Mouse (Mus musculus) lung, postnatal 0 days (tissue): ENCODE data around the gene Nmnat2. TPM values are rescaled to one million over a fixed set of nuclear protein-coding genes. Genes with fewer than 3 reads are reported as not detected.
A peak's percentile ranks its signal among the peaks of the same experiment; 100 is the strongest.

Experiments used
- ATAC-seq: fragments of 200-750 bp; cut with Nextera tagmentation; 2 replicates; pipeline ENCODE4 v1.8.0; 2017; ENCODE audit warnings: moderate library complexity
- DNase-seq: peaks from one replicate; pipeline ENCODE4 v3.0.0-alpha.2; 2016; ENCODE audit warnings: low spot score
- H3K27ac ChIP-seq: fragments of 300-500 bp; sonication (generic); 2 replicates; pipeline ENCODE4 v1.5.1; 2014; ENCODE audit warnings: antibody characterized with exemption, mild to moderate bottlenecking, low read length, mixed read lengths
- H3K27me3 ChIP-seq: fragments of 300-500 bp; sonication (generic); replicated peaks from 2 replicates; pipeline ENCODE4 v1.6.1; 2014; ENCODE audit warnings: low read length, mixed read lengths; ENCODE audit not compliant: insufficient read depth
- H3K36me3 ChIP-seq: fragments of 300-500 bp; sonication (generic); 2 replicates; pipeline ENCODE4 v1.6.1; 2014; ENCODE audit warnings: low read length, mixed read lengths; ENCODE audit not compliant: insufficient read depth
- H3K4me1 ChIP-seq: fragments of 300-500 bp; sonication (generic); 2 replicates; pipeline ENCODE4 v1.6.1; 2014; ENCODE audit warnings: antibody characterized with exemption, low read depth, low read length, mixed read lengths; ENCODE audit not compliant: insufficient read depth
- H3K4me2 ChIP-seq: fragments of 300-500 bp; sonication (generic); replicated peaks from 2 replicates; pipeline ENCODE4 v1.6.1; 2014; ENCODE audit warnings: low read depth, mild to moderate bottlenecking, low read length, moderate library complexity, mixed read lengths
- H3K4me3 ChIP-seq: fragments of 300-500 bp; sonication (generic); 2 replicates; pipeline ENCODE4 v1.5.1; 2014; ENCODE audit warnings: low read depth, low read length
- H3K9ac ChIP-seq: fragments of 300-500 bp; sonication (generic); replicated peaks from 2 replicates; pipeline ENCODE4 v1.6.1; 2014; ENCODE audit warnings: low read depth, mild to moderate bottlenecking
- H3K9me3 ChIP-seq: fragments of 300-500 bp; sonication (generic); 2 replicates; pipeline ENCODE4 v1.6.1; 2016; ENCODE audit warnings: low read length, mixed read lengths
- CTCF ChIP-seq: IDR thresholded peaks from 2 replicates; pipeline ENCODE4 v1.5.1; 2016; ENCODE audit warnings: antibody characterized with exemption, mild to moderate bottlenecking
- EP300 ChIP-seq: IDR thresholded peaks from 2 replicates; pipeline ENCODE4 v1.6.1; 2016; ENCODE audit warnings: antibody characterized with exemption, mild to moderate bottlenecking, control low read depth
- WGBS: fragments of 180-500 bp; shearing (Covaris S2); extraction: QIAGEN DNeasy Blood & Tissue Kit; methylation state at CpG from one replicate; pipeline ENCODE4 v1.1.7; 2014; 5-methylcytosine and 5-hydroxymethylcytosine counted together
- polyA plus RNA-seq: library from polyadenylated mRNA; unstranded; fragments of >200 nt; fragmentation: Nextera tagmentation; extraction: Ambion mirVana; gene quantifications from 2 replicates; pipeline ENCODE4 v1.2.1, GENCODE M21; 2015

The Nmnat2 gene
- polyA plus RNA-seq, 1 experiment from 2014 or later, result 4.8 TPM

DNA sequence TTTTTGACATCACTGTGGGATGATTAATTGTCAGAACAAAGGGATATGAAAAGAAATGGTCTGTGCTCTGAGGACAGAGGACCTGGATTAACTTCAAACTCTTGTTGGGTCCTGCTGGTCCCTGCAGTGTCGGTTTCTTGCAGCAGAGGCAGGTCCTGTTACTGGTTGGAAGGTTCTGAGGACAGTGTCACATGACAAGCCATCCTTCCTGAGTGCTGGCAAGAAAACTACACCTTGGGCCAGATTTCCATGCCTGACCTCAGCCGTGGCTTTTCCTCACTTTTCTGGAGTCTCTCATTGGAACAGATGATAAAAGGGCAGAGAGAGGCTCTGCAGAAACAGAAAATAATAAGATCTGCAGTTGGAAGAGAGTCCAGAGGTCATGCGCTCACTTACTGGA, 20.4 kb downstream of the Nmnat2 start:
- no peak for ATAC-seq
- no peak for DNase-seq
- TF ChIP-seq EP300 (no peak), CTCF (no peak)
- 63% methylated on average over 3 of the region's 3 CpGs for WGBS
- Histone ChIP-seq H3K4me1 (no peaks in the 10 kb centered on the region), H3K36me3 (no peaks in the 10 kb centered on the region), H3K9me3 (no peaks in the 10 kb centered on the region), H3K4me3 (no peak overlapping the region), H3K9ac (no peak overlapping the region), H3K27ac (no peak overlapping the region), H3K4me2 (no peak overlapping the region), H3K27me3 (no peaks in the 10 kb centered on the region)

DNA sequence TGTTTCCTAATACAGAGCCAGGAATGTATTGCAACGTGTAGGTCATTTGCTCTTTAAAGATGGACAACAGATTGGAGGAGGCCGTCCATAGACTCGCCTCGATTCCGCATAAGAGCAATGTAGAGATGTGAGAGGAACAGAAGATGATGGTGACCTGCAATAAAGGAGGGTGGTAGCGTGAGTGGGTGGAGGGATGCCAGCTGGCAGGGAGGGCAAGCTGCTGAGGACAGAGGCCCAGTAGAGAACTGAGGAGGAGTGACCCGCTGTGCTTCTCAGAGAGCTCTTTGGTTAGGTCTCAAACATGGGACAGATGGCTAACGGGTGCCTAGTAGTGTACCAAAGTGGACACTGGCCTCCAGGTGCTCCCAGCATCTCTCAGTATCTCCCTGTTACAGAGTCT, 23.9 kb downstream of the Nmnat2 start:
- Histone ChIP-seq H3K27ac (no peak overlapping the region), H3K9me3 (no peaks in the 10 kb centered on the region), H3K4me1 (no peaks in the 10 kb centered on the region), H3K36me3 (no peaks in the 10 kb centered on the region), H3K4me3 (no peak overlapping the region), H3K4me2 (no peak overlapping the region), H3K27me3 (no peaks in the 10 kb centered on the region), H3K9ac (no peak overlapping the region)
- ATAC-seq (no peak), DNase-seq (no peak)
- no peak for TF ChIP-seq EP300
- TF ChIP-seq CTCF, result no peak
- 88% methylated on average over 8 of the region's 8 CpGs for WGBS

DNA sequence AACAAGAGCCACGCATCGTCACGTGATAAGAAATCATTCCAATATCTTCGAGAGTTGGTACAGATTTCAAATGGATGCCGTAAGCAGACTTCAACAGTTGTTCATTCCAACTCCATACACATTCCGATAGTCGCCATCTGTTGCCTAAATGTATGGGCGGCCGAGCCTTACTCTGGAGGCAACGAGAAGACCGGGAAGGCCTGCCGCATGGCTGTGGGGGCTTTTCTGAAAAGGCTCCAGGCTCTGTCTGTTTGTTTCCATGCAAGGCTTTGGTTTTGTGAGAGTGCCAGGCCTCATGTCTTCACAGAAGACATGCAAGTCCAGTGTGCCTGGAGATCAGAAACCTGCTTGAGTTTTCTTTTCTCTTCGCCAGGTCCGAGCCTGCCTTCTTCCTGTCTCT, 28.6 kb downstream of the Nmnat2 start:
- TF ChIP-seq EP300 (no peak), CTCF (no peak)
- Histone ChIP-seq H3K9ac (no peak overlapping the region), H3K9me3 (no peaks in the 10 kb centered on the region), H3K4me3 (no peak overlapping the region), H3K27me3 (no peaks in the 10 kb centered on the region), H3K36me3 (no peaks in the 10 kb centered on the region), H3K4me2 (no peak overlapping the region), H3K27ac (no peak overlapping the region), H3K4me1 (no peaks in the 10 kb centered on the region)
- ATAC-seq (no peak), DNase-seq (no peak)
- 90% methylated on average over 14 of the region's 14 CpGs for WGBS

DNA sequence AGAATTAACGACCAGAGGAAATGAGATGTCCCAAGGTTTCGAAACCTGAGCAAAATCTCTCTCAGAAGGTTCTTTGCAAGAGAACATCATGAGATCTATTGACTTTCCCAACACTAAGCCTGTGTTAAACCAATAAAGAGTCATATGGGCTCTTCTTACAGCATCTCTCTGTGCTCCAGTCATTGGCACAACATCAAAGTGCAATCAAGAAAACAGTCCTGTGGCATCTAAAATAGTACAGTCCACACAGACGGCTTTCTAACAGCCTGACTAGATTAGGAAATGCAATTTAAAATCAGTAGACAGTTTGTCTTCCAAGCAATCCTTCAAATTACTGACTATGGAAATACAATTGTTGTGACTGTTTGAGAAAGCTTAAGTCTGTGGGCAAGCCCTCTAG, 32.2 kb downstream of the Nmnat2 start:
- Histone ChIP-seq H3K27me3 (no peaks in the 10 kb centered on the region), H3K4me3 (no peak overlapping the region), H3K4me2 (no peak overlapping the region), H3K4me1 (no peaks in the 10 kb centered on the region), H3K36me3 (no peaks in the 10 kb centered on the region), H3K9ac (no peak overlapping the region), H3K27ac (no peak overlapping the region), H3K9me3 (no peaks in the 10 kb centered on the region)
- ATAC-seq, result 0 out of 2 replicates have a peak, but pooled peaks have one; percentile 35
- peak; percentile 61 for DNase-seq
- TF ChIP-seq CTCF (no peak), EP300 (0 out of 2 replicates have a peak, but pooled peaks have one; percentile 40)
- WGBS, result 43% methylated on average over 3 of the region's 3 CpGs

DNA sequence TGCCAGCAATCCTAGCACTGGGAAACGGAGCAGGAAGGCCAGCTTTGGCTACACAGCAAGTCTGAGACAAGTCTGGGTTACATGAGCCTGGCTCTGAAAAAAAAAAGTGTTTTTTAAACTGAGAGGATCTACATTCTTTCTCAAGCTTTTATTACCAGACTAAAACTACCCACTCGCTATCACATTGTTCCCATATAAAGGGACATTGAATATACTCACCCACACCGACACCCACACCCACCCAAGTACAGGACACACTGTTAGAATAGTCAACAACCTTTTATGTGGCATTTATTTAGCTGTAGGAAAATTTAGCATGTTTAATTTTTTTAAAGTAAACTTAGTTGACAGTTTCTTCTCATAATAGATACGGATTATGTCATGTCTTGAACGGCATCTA, 35.3 kb downstream of the Nmnat2 start:
- Histone ChIP-seq H3K4me1 (no peaks in the 10 kb centered on the region), H3K36me3 (no peaks in the 10 kb centered on the region), H3K27me3 (no peaks in the 10 kb centered on the region), H3K9me3 (no peaks in the 10 kb centered on the region), H3K4me3 (no peak overlapping the region), H3K4me2 (no peak overlapping the region), H3K27ac (no peak overlapping the region), H3K9ac (no peak overlapping the region)
- ATAC-seq (no peak), DNase-seq (no peak)
- WGBS, result 70% methylated on average over 5 of the region's 5 CpGs
- TF ChIP-seq CTCF, result no peak
- TF ChIP-seq EP300, result no peak

DNA sequence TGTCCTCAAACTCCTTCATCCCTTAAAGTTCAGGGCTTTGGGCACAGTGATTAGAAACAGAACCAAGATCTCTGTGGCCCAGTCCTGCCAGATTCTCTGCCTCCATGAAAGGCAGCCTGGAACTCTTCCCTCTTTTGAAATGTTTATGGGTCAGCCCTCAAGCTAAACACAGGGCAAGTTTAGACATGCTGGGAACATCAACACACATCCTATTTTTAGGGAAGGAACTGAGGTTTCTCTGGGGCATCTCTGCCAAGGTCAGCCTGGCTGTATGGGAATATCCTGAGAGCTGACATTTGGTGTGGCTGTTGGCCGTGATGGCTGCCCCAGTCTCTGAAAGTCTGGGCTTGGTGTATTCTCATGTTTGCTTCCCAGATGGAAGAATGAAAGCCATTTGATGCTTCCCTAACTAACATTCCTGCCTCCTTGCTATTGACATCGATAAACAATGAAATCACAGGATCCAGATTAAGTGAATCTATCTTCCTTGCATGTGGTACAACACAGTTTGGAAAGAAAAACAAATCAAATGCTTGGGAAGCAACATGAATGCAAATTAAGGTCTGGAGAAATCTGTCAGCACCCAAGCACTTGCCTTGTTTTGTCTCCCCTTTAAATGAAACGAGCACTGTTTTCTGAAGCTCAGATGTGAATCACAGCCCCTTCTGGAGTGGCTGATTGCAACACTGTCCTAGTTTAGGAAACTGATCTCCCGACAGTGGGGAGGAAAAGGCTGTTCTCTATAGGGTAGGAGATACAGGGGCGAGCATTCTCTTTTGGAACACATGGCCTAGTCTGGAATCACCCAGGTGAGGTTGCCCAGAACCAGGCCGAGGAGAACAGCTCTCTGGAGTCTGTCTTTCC, 37.7 kb downstream of the Nmnat2 start:
- 38% methylated on average over 6 of the region's 6 CpGs for WGBS
- Histone ChIP-seq H3K9me3 (no peaks in the 10 kb centered on the region), H3K27ac (peak overlapping the region; percentile 61), H3K4me2 (no peak overlapping the region), H3K36me3 (no peaks in the 10 kb centered on the region), H3K27me3 (no peaks in the 10 kb centered on the region), H3K4me1 (no peaks in the 10 kb centered on the region), H3K4me3 (no peak overlapping the region), H3K9ac (no peak overlapping the region)
- TF ChIP-seq CTCF, result no peak
- no peak; the same call in 1 of the 2 replicates for TF ChIP-seq EP300
- peak; percentile 87 for ATAC-seq
- peak; percentile 71 for DNase-seq
